Mouse (Mus musculus) lung, embryonic 15.5 days (tissue): ENCODE data around the gene Adgrf3. TPM values are rescaled to one million over a fixed set of nuclear protein-coding genes. Genes with fewer than 3 reads are reported as not detected.
A peak's percentile ranks its signal among the peaks of the same experiment; 100 is the strongest.

Experiments used
- ATAC-seq: fragments of 200-750 bp; cut with Nextera tagmentation; 2 replicates; pipeline ENCODE4 v1.8.0; 2017; ENCODE audit warnings: moderate number of reproducible peaks, borderline replicate concordance; ENCODE audit not compliant: low FRiP score, low TSS enrichment; ENCODE audit errors: extremely low read depth
- H3K27ac ChIP-seq: fragments of 300-500 bp; sonication (generic); 2 replicates; pipeline ENCODE4 v1.5.1; 2015; ENCODE audit warnings: moderate library complexity, mild to moderate bottlenecking, inconsistent platforms
- H3K27me3 ChIP-seq: fragments of 300-500 bp; sonication (generic); 2 replicates; pipeline ENCODE4 v1.6.1; 2015; ENCODE audit warnings: inconsistent platforms
- H3K36me3 ChIP-seq: fragments of 300-500 bp; sonication (generic); 2 replicates; pipeline ENCODE4 v1.6.1; 2015; ENCODE audit warnings: inconsistent platforms
- H3K4me1 ChIP-seq: fragments of 300-500 bp; sonication (generic); 2 replicates; pipeline ENCODE4 v1.6.1; 2015; ENCODE audit warnings: inconsistent platforms
- H3K4me2 ChIP-seq: fragments of 300-500 bp; sonication (generic); 2 replicates; pipeline ENCODE4 v1.6.1; 2015; ENCODE audit warnings: inconsistent platforms, mild to moderate bottlenecking, moderate library complexity
- H3K4me3 ChIP-seq: fragments of 300-500 bp; sonication (generic); 2 replicates; pipeline ENCODE4 v1.5.1; 2015; ENCODE audit warnings: mild to moderate bottlenecking, inconsistent platforms
- H3K9ac ChIP-seq: fragments of 300-500 bp; sonication (generic); 2 replicates; pipeline ENCODE4 v1.6.1; 2015; ENCODE audit warnings: inconsistent platforms
- H3K9me3 ChIP-seq: fragments of 300-500 bp; sonication (generic); 2 replicates; pipeline ENCODE4 v1.6.1; 2016; ENCODE audit warnings: inconsistent platforms
- WGBS: fragments of 180-500 bp; shearing (Covaris S2); methylation state at CpG from one replicate; pipeline ENCODE4 v1.1.7; 2015; 5-methylcytosine and 5-hydroxymethylcytosine counted together
- microRNA counts: library from miRNA; unstranded; fragments of <30 nt; microRNA quantifications from one replicate; lab custom pipeline; 2016
- microRNA-seq: library from miRNA; unstranded; fragments of <30 nt; microRNA quantifications from one replicate; pipeline ENCODE4, GENCODE M21; 2016
- polyA plus RNA-seq: library from polyadenylated mRNA; unstranded; fragments of >200 nt; fragmentation: Nextera tagmentation; extraction: Ambion mirVana; gene quantifications from 2 replicates; pipeline ENCODE4 v1.2.1, GENCODE M21; 2015

Gene Adgrf3
- polyA plus RNA-seq, 1 experiment from 2014 or later, result 0.22 TPM

GRCm38 (mm10) chr5:30146526-30146925, 59.0 kb downstream of the Adgrf3 start:
- no peak overlapping the region for H3K4me2 ChIP-seq
- no peaks in the 10 kb centered on the region for H3K27me3 ChIP-seq
- peaks cover 48% of the 10 kb centered on the region for H3K36me3 ChIP-seq
- H3K27ac ChIP-seq, result no peak overlapping the region
- H3K9me3 ChIP-seq, result no peaks in the 10 kb centered on the region
- H3K9ac ChIP-seq, result no peak overlapping the region
- 85% methylated on average over 6 of the region's 6 CpGs for WGBS
- no peak for ATAC-seq
- no peak overlapping the region for H3K4me3 ChIP-seq
- H3K4me1 ChIP-seq, result no peaks in the 10 kb centered on the region

MicroRNAs within 50 kb of the gene (microRNA counts, 519-probe panel; counts per million panel counts)
- microRNA mmu-miR-1960 (lab: Ali Mortazavi, UCI), result 2,084 counts per million, percentile 21 among the panel's probes with 10 or more counts

Small RNAs within 50 kb of the gene (microRNA-seq; reads per million reads assigned to microRNA genes)
- gene Mir1960, result 2.6 reads per million, percentile 9 among the genes with 10 or more reads in this experiment

Other genes starting within 250 kb of the Adgrf3 start
- gene Il6, start 192.6 kb downstream of the Adgrf3 start, polyA plus RNA-seq, result 0.20 and 0.24 TPM in 2 replicates
- 325 and 342 TPM in 2 replicates for gene Tyms, start 132.1 kb downstream of the Adgrf3 start, polyA plus RNA-seq
- gene Garem2, start 100.6 kb downstream of the Adgrf3 start, polyA plus RNA-seq, result 0.22 and 0.25 TPM in 2 replicates
- gene 3110082J24Rik, start 99.6 kb downstream of the Adgrf3 start, polyA plus RNA-seq, result not detected in 2 replicates
- gene Hadha, start 50.6 kb downstream of the Adgrf3 start, polyA plus RNA-seq, result 143 TPM in 2 replicates
- 128 and 138 TPM in 2 replicates for gene Hadhb, start 50.5 kb downstream of the Adgrf3 start, polyA plus RNA-seq
- 17.0 and 18.1 TPM in 2 replicates for gene Selenoi, start 26.9 kb upstream of the Adgrf3 start, polyA plus RNA-seq
- 2.7 and 2.8 TPM in 2 replicates for gene Drc1, start 75.7 kb upstream of the Adgrf3 start, polyA plus RNA-seq